Mouse (Mus musculus): ENCODE results near the gene Gtpbp1. TPM values are rescaled to one million over a fixed set of nuclear protein-coding genes. Genes with fewer than 3 reads are reported as not detected.

The Gtpbp1 gene
- polyA plus RNA-seq, 1 experiment from 2014 or later: 47.2 TPM

DNA sequence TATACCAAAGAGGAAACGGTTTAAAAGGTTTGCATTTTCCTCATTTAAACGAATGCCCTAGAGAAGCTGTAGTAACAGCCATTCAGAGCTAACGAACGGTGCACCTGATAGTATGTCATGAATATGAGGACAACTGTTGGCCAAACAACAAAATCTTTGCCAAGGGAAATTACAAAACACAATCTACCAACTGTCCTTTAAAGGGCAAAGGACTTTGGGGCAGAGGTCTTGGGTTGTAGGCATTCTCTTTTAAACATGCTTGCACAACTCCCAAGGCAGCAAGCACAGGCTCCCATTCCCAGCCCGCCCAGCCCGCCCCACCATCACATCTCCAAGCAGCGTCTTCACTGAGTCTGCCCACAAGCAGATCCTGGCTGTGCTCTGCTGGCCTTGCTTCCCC, 40.9 kb downstream of the Gtpbp1 start:
- Histone ChIP-seq H3K9me3 (replicated peaks) (no peaks in the 10 kb centered on the region), H3K36me3 (ENCODE audit: poor library complexity, severe bottlenecking) (peaks cover 93% of the 10 kb centered on the region), H3K4me1 (no peaks in the 10 kb centered on the region), H3K9ac (no peak overlapping the region), H3K27me3 (no peaks in the 10 kb centered on the region), H3K4me2 (no peak overlapping the region), H3K4me3 (no peak overlapping the region), H3K27ac (no peak overlapping the region)
- WGBS: 69% methylated on average over 7 of the region's 7 CpGs
- no peak for ATAC-seq

DNA sequence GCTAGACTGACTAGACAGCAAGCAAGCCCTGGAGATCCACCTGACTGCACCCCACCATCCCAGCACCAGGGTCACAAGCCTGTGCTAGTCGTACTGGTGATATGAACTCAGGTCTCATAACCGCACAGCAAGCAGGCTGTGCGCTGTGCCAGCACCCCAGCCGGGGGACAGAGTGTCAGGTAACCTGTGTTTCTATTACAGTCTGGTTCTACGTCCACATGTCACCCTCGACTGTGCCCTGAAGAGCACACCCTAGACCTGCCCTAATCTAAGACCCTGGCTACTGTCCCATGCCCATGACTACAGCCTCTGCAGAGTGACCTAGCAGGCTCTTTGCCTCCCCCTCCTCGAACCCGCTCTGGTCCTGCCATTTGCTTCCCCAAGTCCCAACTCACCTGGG, 42.5 kb downstream of the Gtpbp1 start:
- 0 out of 2 replicates have a peak, but pooled peaks cover 1% of the 10 kb centered on the region for H3K4me1 ChIP-seq
- no peak overlapping the region for H3K4me3 ChIP-seq
- H3K36me3 ChIP-seq (ENCODE audit: poor library complexity, severe bottlenecking): peaks cover 93% of the 10 kb centered on the region
- H3K27me3 ChIP-seq: no peaks in the 10 kb centered on the region
- no peak for ATAC-seq
- H3K4me2 ChIP-seq: no peak overlapping the region
- no peak overlapping the region for H3K27ac ChIP-seq
- no peaks in the 10 kb centered on the region for H3K9me3 ChIP-seq (replicated peaks)
- no peak overlapping the region for H3K9ac ChIP-seq
- 93% methylated on average over 8 of the region's 8 CpGs for WGBS

DNA sequence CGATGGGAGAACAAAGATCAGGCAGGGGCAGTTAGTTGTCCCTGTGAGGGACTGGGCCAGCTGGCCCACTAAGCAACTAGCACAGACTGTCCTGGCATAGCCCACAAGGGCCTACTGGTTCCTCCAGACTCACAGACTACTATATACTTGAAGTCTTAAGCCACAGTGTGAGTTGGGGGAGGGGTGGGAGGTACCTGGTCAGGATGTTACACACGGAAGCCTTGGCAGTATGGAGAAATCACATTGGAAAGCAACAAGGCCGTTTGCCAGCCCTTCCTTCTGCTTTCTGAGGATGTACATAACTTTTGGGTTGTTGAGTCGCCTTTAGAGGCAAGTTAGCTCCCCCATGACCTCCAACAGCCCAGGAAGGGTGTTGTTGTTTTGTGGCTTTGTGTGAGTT, 43.0 kb downstream of the Gtpbp1 start:
- Histone ChIP-seq H3K4me3 (no peak overlapping the region), H3K9ac (no peak overlapping the region), H3K27ac (no peak overlapping the region), H3K36me3 (ENCODE audit: poor library complexity, severe bottlenecking) (peaks cover 93% of the 10 kb centered on the region), H3K27me3 (no peaks in the 10 kb centered on the region), H3K4me2 (no peak overlapping the region), H3K4me1 (0 out of 2 replicates have a peak, but pooled peaks cover 6% of the 10 kb centered on the region), H3K9me3 (replicated peaks) (no peaks in the 10 kb centered on the region)
- 79% methylated on average over 4 of the region's 4 CpGs for WGBS
- no peak for ATAC-seq

GRCm38 (mm10) chr15:79734311-79734710, 43.7 kb downstream of the Gtpbp1 start:
- whole genome bisulfite sequencing: 85% methylated on average over 8 of the region's 8 CpGs
- Histone ChIP-seq H3K27ac (no peak overlapping the region), H3K4me1 (peaks cover 7% of the 10 kb centered on the region; the same call in 1 of the 2 replicates), H3K4me3 (no peak overlapping the region), H3K4me2 (no peak overlapping the region), H3K27me3 (no peaks in the 10 kb centered on the region), H3K9ac (no peak overlapping the region), H3K9me3 (replicated peaks) (no peaks in the 10 kb centered on the region), H3K36me3 (ENCODE audit: poor library complexity, severe bottlenecking) (peaks cover 93% of the 10 kb centered on the region)
- ATAC-seq: no peak

GRCm38 (mm10) chr15:79740739-79741138, 50.1 kb downstream of the Gtpbp1 start:
- Histone ChIP-seq H3K4me3 (peak overlapping the region; percentile 92), H3K27me3 (no peaks in the 10 kb centered on the region), H3K9me3 (replicated peaks) (no peaks in the 10 kb centered on the region), H3K36me3 (ENCODE audit: poor library complexity, severe bottlenecking) (peaks cover 41% of the 10 kb centered on the region), H3K4me2 (peak overlapping the region; percentile 80), H3K4me1 (peaks cover 34% of the 10 kb centered on the region), H3K9ac (peak overlapping the region; percentile 91), H3K27ac (no peak overlapping the region)
- ATAC-seq: no peak
- WGBS: 91% methylated on average over 3 of the region's 3 CpGs

GRCm38 (mm10) chr15:79741173-79741858, 50.7 kb downstream of the Gtpbp1 start:
- no peak for ATAC-seq
- peak overlapping the region; percentile 91 for H3K9ac ChIP-seq
- peak overlapping the region; percentile 80 for H3K4me2 ChIP-seq
- peak overlapping the region; percentile 92 for H3K4me3 ChIP-seq
- peaks cover 34% of the 10 kb centered on the region for H3K4me1 ChIP-seq
- H3K27me3 ChIP-seq: no peaks in the 10 kb centered on the region
- peaks cover 37% of the 10 kb centered on the region for H3K36me3 ChIP-seq (ENCODE audit: poor library complexity, severe bottlenecking)
- no peaks in the 10 kb centered on the region for H3K9me3 ChIP-seq (replicated peaks)
- 36% methylated on average over 14 of the region's 14 CpGs for WGBS
- peak overlapping the region; percentile 48; the same call in 1 of the 2 replicates for H3K27ac ChIP-seq

DNA sequence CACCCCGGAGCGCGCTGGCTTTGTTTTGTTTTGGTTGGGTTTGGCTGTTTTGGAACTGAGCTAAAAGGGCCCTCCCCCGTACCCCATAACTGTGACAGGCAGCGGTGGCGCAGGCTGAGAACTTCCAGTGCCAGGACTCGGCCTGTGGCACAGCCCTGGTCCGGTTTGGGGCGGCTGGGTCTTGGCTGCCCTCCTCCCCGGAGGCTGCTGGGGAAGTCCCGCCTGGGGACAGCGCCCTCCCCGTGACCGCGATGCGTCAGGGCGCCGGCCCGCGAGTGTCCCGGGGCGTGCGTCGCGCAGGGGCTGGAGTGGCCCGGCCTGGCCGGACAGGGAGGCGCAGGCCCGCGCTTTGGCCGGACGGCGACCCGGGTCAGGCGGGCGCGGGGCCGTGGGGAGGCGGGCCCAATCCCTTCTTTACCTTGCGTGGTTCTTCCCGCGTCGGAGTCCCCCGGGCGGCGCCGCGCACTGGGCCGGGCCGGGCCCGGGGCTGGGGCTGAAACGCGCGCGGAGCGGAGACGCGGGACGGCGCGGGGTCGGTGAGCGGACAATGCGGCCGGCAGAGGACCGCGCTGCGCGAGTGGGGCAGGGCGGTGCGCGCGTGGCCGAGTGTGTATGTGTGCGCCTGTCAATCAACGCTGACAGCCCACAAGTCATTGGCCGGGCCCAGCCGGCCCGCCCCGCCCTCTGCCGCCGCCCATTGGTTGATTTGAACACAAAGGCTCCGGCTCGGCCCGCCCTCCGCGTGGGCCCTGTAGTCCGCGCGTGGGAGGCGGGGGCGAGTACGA, 51.5 kb downstream of the Gtpbp1 start, which contains the start of gene Sun2:
Gene Sun2, minus strand, starts transcription at position 616 of the 785 bp plus-strand sequence.
- Histone ChIP-seq H3K9ac (peak within 1 kb of the TSS; percentile 91), H3K4me3 (peak within 1 kb of the TSS; percentile 92), H3K36me3 (ENCODE audit: poor library complexity, severe bottlenecking) (peaks cover 29% of the 10 kb centered on the region), H3K27me3 (no peaks in the 10 kb centered on the region), H3K27ac (peak within 1 kb of the TSS; percentile 48), H3K9me3 (replicated peaks) (no peaks in the 10 kb centered on the region), H3K4me1 (peaks cover 34% of the 10 kb centered on the region), H3K4me2 (peak within 1 kb of the TSS; percentile 80)
- ATAC-seq: peak; percentile 96
- WGBS: under 1% methylated on average over 84 of the region's 93 CpGs

GRCm38 (mm10) chr15:79742706-79743023, 52.0 kb downstream of the Gtpbp1 start:
- Histone ChIP-seq H3K4me2 (peak overlapping the region; percentile 80), H3K36me3 (ENCODE audit: poor library complexity, severe bottlenecking) (peaks cover 23% of the 10 kb centered on the region), H3K27me3 (no peaks in the 10 kb centered on the region), H3K4me1 (peaks cover 34% of the 10 kb centered on the region), H3K9ac (peak overlapping the region; percentile 91), H3K4me3 (peak overlapping the region; percentile 92), H3K27ac (peak overlapping the region; percentile 48; the same call in 1 of the 2 replicates), H3K9me3 (replicated peaks) (no peaks in the 10 kb centered on the region)
- WGBS: 0% methylated on average over 22 of the region's 23 CpGs
- ATAC-seq: no peak

- Histone ChIP-seq H3K9ac (no peak overlapping the region), H3K27ac (no peak overlapping the region), H3K9me3 (replicated peaks) (no peaks in the 10 kb centered on the region), H3K4me3 (no peak overlapping the region), H3K36me3 (ENCODE audit: poor library complexity, severe bottlenecking) (peaks cover 10% of the 10 kb centered on the region), H3K4me1 (peaks cover 27% of the 10 kb centered on the region), H3K4me2 (no peak overlapping the region), H3K27me3 (no peaks in the 10 kb centered on the region)
- ATAC-seq: no peak
- WGBS: 95% methylated on average over 11 of the region's 11 CpGs
Observed at GRCm38 (mm10) chr15:79744001-79744400, 53.4 kb downstream of the Gtpbp1 start.

GRCm38 (mm10) chr15:79744742-79745141, 54.1 kb downstream of the Gtpbp1 start:
- Histone ChIP-seq H3K9me3 (replicated peaks) (no peaks in the 10 kb centered on the region), H3K9ac (no peak overlapping the region), H3K4me3 (no peak overlapping the region), H3K4me1 (peaks cover 23% of the 10 kb centered on the region), H3K36me3 (ENCODE audit: poor library complexity, severe bottlenecking) (peaks cover 2% of the 10 kb centered on the region), H3K27me3 (no peaks in the 10 kb centered on the region), H3K4me2 (no peak overlapping the region), H3K27ac (no peak overlapping the region)
- ATAC-seq: no peak
- 77% methylated on average over 8 of the region's 8 CpGs for WGBS

DNA sequence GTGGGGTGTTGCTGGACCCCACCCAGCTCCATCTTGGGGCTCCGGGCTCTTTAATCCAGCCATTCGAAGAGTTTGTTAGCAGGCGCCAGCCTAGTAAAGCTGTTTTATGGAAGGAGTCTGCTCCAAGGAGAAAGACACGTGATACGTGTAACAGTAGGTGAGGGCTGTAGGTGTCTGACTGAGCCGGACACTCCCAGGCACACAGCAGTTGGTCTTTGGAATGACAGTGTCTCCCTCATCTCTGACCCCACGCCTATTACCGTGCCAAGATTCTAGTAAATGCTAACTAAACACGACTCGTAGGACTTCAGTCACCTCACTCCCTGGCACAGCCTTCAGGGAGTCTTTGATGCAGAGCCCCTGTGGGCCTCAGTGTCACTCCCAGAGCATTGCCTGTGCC, 54.7 kb downstream of the Gtpbp1 start:
- Histone ChIP-seq H3K9ac (no peak overlapping the region), H3K9me3 (replicated peaks) (no peaks in the 10 kb centered on the region), H3K4me1 (peaks cover 17% of the 10 kb centered on the region), H3K27ac (no peak overlapping the region), H3K27me3 (no peaks in the 10 kb centered on the region), H3K4me3 (no peak overlapping the region), H3K36me3 (ENCODE audit: poor library complexity, severe bottlenecking) (no peaks in the 10 kb centered on the region; the same call in 1 of the 2 replicates), H3K4me2 (no peak overlapping the region)
- no peak for ATAC-seq
- 87% methylated on average over 10 of the region's 10 CpGs for WGBS

- Histone ChIP-seq H3K9ac (no peak overlapping the region), H3K9me3 (replicated peaks) (no peaks in the 10 kb centered on the region), H3K36me3 (ENCODE audit: poor library complexity, severe bottlenecking) (no peaks in the 10 kb centered on the region; the same call in 1 of the 2 replicates), H3K27ac (no peak overlapping the region), H3K4me1 (peaks cover 12% of the 10 kb centered on the region), H3K4me2 (no peak overlapping the region), H3K27me3 (no peaks in the 10 kb centered on the region), H3K4me3 (no peak overlapping the region)
- WGBS: 90% methylated on average over 5 of the region's 5 CpGs
- ATAC-seq: no peak
Observed at GRCm38 (mm10) chr15:79745883-79746282, 55.2 kb downstream of the Gtpbp1 start.

Measured in forebrain, embryonic 13.5 days (tissue).